Mouse (Mus musculus) stomach, embryonic 16.5 days (tissue): Measurements from ENCODE around the gene Actrt2. TPM values are rescaled to one million over a fixed set of nuclear protein-coding genes. Genes with fewer than 3 reads are reported as not detected.

ENCODE experiments used
- ATAC-seq: fragments of 200-750 bp; cut with Nextera tagmentation; 2 replicates; pipeline ENCODE4 v1.8.0; 2017; ENCODE audit warnings: moderate number of reproducible peaks, moderate TSS enrichment; ENCODE audit not compliant: insufficient read depth, low FRiP score
- H3K27ac ChIP-seq: fragments of 300-500 bp; sonication (generic); 2 replicates; pipeline ENCODE4 v1.5.1; 2014; ENCODE audit warnings: low read length
- H3K27me3 ChIP-seq: fragments of 300-500 bp; sonication (generic); 2 replicates; pipeline ENCODE4 v1.6.1; 2014; ENCODE audit warnings: low read length, control low read depth, mixed read lengths; ENCODE audit not compliant: control insufficient read depth, insufficient read depth
- H3K36me3 ChIP-seq: fragments of 300-500 bp; sonication (generic); 2 replicates; pipeline ENCODE4 v1.6.1; 2014; ENCODE audit warnings: low read length; ENCODE audit not compliant: control insufficient read depth, insufficient read depth
- H3K4me1 ChIP-seq: fragments of 300-500 bp; sonication (generic); 2 replicates; pipeline ENCODE4 v1.6.1; 2014; ENCODE audit warnings: low read length, control low read depth, mixed read lengths; ENCODE audit not compliant: control insufficient read depth, insufficient read depth
- H3K4me2 ChIP-seq: fragments of 300-500 bp; sonication (generic); 2 replicates; pipeline ENCODE4 v1.6.1; 2014; ENCODE audit warnings: low read depth, low read length, mixed read lengths
- H3K4me3 ChIP-seq: fragments of 300-500 bp; sonication (generic); replicated peaks from 2 replicates; pipeline ENCODE4 v1.5.1; 2014; ENCODE audit warnings: mild to moderate bottlenecking, low read length
- H3K9ac ChIP-seq: fragments of 300-500 bp; sonication (generic); 2 replicates; pipeline ENCODE4 v1.6.1; 2014; ENCODE audit warnings: low read length
- H3K9me3 ChIP-seq: fragments of 300-500 bp; sonication (generic); replicated peaks from 2 replicates; pipeline ENCODE4 v1.6.1; 2016; ENCODE audit warnings: low read length, control low read depth; ENCODE audit not compliant: control insufficient read depth
- WGBS: fragments of 180-500 bp; shearing (Covaris S2); extraction: QIAGEN DNeasy Blood & Tissue Kit; methylation state at CpG from one replicate; pipeline ENCODE4 v1.1.7; 2014; 5-methylcytosine and 5-hydroxymethylcytosine counted together
- polyA plus RNA-seq: library from polyadenylated mRNA; unstranded; fragments of >200 nt; fragmentation: Nextera tagmentation; extraction: Ambion mirVana; gene quantifications from 2 replicates; pipeline ENCODE4 v1.2.1, GENCODE M21; 2015

Gene Actrt2
- not detected in 2 replicates for polyA plus RNA-seq

DNA sequence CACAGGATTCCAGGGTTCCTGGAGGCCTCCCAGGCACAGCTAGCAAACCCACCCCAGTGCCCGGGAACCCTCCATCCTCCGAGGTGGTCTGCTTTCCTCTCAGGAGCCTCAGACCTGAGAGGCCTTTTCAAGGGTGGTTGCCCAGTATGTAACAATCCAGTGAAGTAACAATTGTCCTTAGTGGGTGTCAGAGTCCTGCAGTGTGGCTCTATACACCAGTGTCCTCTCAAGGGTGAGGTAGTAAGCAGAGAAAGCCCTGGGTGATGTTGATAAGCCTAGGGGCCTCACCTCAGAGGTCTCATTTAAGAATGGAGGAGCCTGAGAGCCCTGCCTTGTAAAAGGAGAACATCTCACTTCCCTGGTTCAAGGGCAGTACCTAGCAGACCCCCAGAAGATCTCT, at the start of gene Actrt2:
Gene Actrt2 (minus strand): TSS at position 101 of the 400 bp plus-strand sequence.
- H3K27me3 ChIP-seq = no peaks in the 10 kb centered on the region
- H3K9me3 ChIP-seq = no peaks in the 10 kb centered on the region
- no peak within 1 kb of the TSS for H3K27ac ChIP-seq
- H3K36me3 ChIP-seq = no peaks in the 10 kb centered on the region
- no peak within 1 kb of the TSS for H3K9ac ChIP-seq
- ATAC-seq = no peak
- no peaks in the 10 kb centered on the region for H3K4me1 ChIP-seq
- no peak within 1 kb of the TSS for H3K4me3 ChIP-seq
- H3K4me2 ChIP-seq = no peak within 1 kb of the TSS
- 74% methylated on average over 2 of the region's 2 CpGs for WGBS

DNA sequence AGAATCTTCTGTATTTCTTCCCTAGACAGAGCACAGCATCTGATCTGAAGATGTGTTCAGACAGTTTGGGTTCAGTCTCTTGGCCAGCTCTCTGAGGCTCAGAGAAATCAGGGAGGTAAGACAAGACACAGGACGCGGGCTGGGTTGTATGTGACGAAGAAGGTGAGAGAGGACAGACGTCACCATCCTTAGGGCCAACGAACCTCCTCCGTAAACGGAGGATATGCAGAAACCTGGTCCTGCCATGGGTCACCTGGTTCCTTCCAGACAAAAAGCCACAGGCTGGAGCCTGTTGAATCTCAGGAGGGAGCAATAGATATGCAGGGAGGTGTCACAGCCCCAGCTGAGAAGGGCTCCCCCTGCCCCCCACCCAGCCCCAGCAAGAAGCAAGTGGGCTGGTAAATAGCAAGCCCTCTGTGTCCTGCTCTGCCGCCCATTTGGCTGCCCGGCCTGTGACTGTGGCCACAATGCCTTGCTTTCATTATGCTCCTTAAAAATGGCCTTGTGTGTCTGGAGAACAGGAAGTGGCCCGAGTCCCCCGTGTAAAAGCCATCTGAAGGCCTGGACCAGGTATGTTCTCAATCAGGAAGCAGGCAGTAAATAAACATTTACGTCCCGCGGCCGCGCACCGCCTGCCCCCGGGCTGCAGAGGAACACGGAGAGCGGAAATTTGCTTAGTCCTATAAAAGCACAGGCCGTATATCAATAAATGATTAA, 41.9 kb upstream of the Actrt2 start:
- WGBS = 48% methylated on average over 21 of the region's 21 CpGs
- H3K4me2 ChIP-seq = peak overlapping the region; percentile 27; the same call in 1 of the 2 replicates
- no peaks in the 10 kb centered on the region for H3K36me3 ChIP-seq
- no peaks in the 10 kb centered on the region for H3K27me3 ChIP-seq
- no peak overlapping the region for H3K4me3 ChIP-seq
- ATAC-seq = peak; percentile 45; the same call in 1 of the 2 replicates
- H3K27ac ChIP-seq = no peak overlapping the region
- peaks cover 3% of the 10 kb centered on the region; the same call in 1 of the 2 replicates for H3K4me1 ChIP-seq
- H3K9ac ChIP-seq = no peak overlapping the region
- no peaks in the 10 kb centered on the region for H3K9me3 ChIP-seq

DNA sequence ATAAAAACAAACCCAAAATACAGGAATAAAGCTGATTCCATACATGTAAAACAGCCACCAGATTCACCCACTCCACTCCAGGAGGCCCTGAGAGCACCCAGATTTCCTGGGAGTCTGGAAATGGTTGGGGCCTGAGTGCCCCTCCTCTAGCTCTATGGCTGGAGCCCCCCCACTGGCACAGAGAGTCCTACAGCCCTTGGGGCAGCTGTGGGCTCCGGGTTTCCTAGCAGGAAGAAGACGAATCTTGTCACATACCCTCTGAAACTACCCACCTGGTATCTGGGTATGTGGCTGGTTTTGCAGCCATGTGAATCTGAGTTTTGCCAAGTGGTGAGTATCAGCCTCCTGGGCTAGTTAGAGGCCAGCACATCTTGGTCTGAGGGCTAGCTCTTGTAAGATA, 41.1 kb upstream of the Actrt2 start:
- no peaks in the 10 kb centered on the region for H3K27me3 ChIP-seq
- no peaks in the 10 kb centered on the region for H3K9me3 ChIP-seq
- 59% methylated on average over 2 of the region's 2 CpGs for WGBS
- H3K4me1 ChIP-seq = peaks cover 3% of the 10 kb centered on the region; the same call in 1 of the 2 replicates
- H3K4me2 ChIP-seq = no peak overlapping the region
- no peak overlapping the region for H3K27ac ChIP-seq
- H3K36me3 ChIP-seq = no peaks in the 10 kb centered on the region
- ATAC-seq = no peak
- no peak overlapping the region for H3K9ac ChIP-seq
- H3K4me3 ChIP-seq = no peak overlapping the region

DNA sequence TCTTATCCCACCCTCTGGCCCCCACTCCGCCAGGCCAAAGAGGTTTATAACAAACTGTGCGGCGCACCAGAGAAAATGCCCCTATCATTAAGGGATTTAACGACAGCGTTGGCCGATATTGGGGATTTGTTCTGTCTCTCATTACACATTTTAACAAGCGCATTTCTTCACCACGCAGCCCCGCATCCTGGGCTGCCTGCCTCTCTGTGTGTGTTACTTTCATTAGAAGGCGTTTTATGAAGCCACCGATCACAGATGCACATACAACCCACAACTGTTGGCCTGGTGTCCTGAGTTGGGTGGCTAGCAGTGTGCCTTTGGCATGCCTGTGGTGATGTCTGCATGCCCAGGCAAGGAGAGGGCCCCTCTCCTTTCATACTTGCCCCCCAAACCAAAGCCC, 40.6 kb upstream of the Actrt2 start:
- Histone ChIP-seq H3K27ac (no peak overlapping the region), H3K36me3 (no peaks in the 10 kb centered on the region), H3K4me1 (peaks cover 3% of the 10 kb centered on the region; the same call in 1 of the 2 replicates), H3K27me3 (no peaks in the 10 kb centered on the region), H3K4me2 (no peak overlapping the region), H3K4me3 (no peak overlapping the region), H3K9me3 (no peaks in the 10 kb centered on the region), H3K9ac (no peak overlapping the region)
- ATAC-seq = no peak
- WGBS = 87% methylated on average over 11 of the region's 11 CpGs

DNA sequence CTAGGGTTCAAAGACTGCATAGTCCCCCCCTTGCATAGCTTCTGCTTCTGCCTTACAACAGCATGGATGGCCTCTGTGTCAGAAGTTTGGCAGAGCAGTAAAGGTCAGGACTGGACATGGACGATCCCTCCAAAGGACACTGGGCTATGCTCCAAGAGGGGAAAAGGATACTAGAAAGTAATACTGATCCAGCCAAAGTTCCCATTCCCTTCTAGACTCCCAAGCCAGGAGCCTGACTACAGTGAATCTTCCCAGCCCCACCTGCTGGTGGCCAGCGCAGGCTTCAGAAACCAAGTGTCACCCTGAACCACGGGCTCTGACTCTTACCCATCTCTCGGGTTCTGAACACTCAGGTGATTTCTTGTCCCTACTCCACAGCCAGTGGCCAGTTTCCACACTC, 39.9 kb upstream of the Actrt2 start:
- Histone ChIP-seq H3K9ac (no peak overlapping the region), H3K4me1 (peaks cover 3% of the 10 kb centered on the region; the same call in 1 of the 2 replicates), H3K9me3 (no peaks in the 10 kb centered on the region), H3K4me2 (no peak overlapping the region), H3K36me3 (no peaks in the 10 kb centered on the region), H3K27me3 (no peaks in the 10 kb centered on the region), H3K27ac (no peak overlapping the region), H3K4me3 (no peak overlapping the region)
- no peak for ATAC-seq
- 76% methylated on average over 4 of the region's 4 CpGs for WGBS

DNA sequence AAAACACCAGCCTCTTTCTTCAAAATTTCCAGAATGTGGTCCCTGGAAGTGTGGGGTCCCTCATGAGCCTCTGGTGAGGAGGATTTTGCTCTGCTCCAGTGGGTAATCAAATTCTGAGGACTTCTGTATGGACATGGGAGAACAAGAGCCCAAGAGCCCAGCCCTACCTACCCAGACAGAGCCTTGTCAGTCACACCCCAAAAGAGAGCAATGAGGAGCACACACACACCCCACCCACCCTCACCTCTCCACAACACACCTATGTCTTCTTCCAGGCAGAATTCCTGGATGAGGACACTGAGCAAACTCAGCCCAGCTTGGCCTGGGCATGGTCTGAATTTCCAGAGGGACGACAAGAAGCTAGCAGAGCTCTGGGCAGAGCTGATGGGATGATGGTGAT, 38.8 kb upstream of the Actrt2 start:
- WGBS = 69% methylated on average over 1 of the region's 1 CpGs
- H3K27me3 ChIP-seq = no peaks in the 10 kb centered on the region
- no peak overlapping the region for H3K9ac ChIP-seq
- H3K27ac ChIP-seq = no peak overlapping the region
- no peak overlapping the region for H3K4me2 ChIP-seq
- no peaks in the 10 kb centered on the region for H3K9me3 ChIP-seq
- H3K4me3 ChIP-seq = no peak overlapping the region
- no peak for ATAC-seq
- H3K36me3 ChIP-seq = no peaks in the 10 kb centered on the region
- peaks cover 3% of the 10 kb centered on the region; the same call in 1 of the 2 replicates for H3K4me1 ChIP-seq

DNA sequence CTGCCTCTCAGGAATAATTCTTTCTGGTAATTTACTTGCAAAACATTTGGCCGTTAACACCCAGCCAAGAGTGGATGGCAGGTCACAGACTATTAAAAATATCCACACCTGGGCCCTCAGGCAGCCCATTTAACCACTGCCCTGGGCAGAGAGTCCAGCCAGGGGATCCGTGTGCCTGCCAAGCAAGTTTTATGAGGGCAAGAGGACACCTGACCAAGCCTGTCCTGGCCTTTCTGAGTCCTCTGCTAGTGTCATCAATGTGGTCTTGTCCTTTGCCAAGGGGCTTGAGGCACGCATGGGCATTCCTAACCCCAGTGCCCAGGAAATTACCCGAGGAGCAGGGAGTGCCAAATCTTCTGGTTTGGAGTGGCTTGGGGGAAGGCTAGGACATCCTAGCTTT, 38.0 kb upstream of the Actrt2 start:
- WGBS = 78% methylated on average over 4 of the region's 4 CpGs
- Histone ChIP-seq H3K36me3 (no peaks in the 10 kb centered on the region), H3K9me3 (no peaks in the 10 kb centered on the region), H3K4me3 (no peak overlapping the region), H3K9ac (no peak overlapping the region), H3K4me1 (peaks cover 3% of the 10 kb centered on the region; the same call in 1 of the 2 replicates), H3K27ac (no peak overlapping the region), H3K27me3 (no peaks in the 10 kb centered on the region), H3K4me2 (no peak overlapping the region)
- no peak for ATAC-seq

DNA sequence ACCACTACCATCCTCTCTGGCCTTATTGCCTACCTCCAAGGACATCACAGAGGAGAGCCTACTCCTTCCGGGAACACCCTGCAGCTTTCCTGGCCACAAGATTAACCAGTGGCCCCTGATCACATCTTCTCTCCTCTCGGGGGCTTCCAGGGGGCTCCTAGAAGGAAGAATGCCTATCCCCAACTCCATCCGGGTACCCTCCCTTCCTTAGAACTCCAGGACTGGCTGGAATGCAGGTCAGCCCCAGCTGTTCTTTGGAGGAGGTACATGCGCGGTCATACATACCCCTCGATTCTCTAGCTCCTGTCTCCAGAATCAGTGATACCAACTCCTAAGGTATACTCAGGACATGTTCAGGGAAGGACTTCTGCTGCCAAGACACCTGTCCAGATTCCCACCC, 37.4 kb upstream of the Actrt2 start:
- H3K4me3 ChIP-seq = no peak overlapping the region
- ATAC-seq = no peak

DNA sequence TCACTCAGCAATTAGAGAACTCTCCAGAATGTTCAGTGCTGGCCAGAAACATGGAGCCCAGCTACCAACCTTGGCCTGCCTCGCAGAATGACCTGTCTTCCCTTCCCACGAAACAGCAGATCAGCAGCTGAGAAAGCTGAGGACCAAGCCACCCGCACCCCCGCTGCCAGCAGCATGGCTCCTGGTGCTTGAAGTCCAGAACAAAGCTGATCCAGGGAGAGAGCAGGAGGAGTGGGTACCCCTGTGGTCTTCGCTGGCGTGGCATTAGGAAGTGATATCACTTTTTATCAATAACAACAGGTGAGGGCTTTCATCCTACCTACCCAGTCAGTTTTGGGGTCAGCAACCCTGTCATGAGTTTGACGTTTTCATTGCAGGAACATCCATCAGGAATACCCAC, 36.9 kb upstream of the Actrt2 start:
- Histone ChIP-seq H3K36me3 (no peaks in the 10 kb centered on the region), H3K4me3 (no peak overlapping the region), H3K9me3 (no peaks in the 10 kb centered on the region), H3K4me2 (no peak overlapping the region), H3K4me1 (peaks cover 3% of the 10 kb centered on the region; the same call in 1 of the 2 replicates), H3K27me3 (no peaks in the 10 kb centered on the region), H3K9ac (no peak overlapping the region), H3K27ac (no peak overlapping the region)
- ATAC-seq = no peak
- WGBS = 81% methylated on average over 7 of the region's 7 CpGs

More for the DNA sequence above, 37.4 kb upstream of the Actrt2 start:
- WGBS = 77% methylated on average over 6 of the region's 6 CpGs
- Histone ChIP-seq H3K27ac (no peak overlapping the region), H3K4me2 (no peak overlapping the region), H3K9me3 (no peaks in the 10 kb centered on the region), H3K9ac (no peak overlapping the region), H3K27me3 (no peaks in the 10 kb centered on the region), H3K36me3 (no peaks in the 10 kb centered on the region), H3K4me1 (peaks cover 3% of the 10 kb centered on the region; the same call in 1 of the 2 replicates)
